Mouse (Mus musculus) embryonic facial prominence, embryonic 11.5 days (tissue): Measurements from ENCODE around the gene Serpinb6c. TPM values are rescaled to one million over a fixed set of nuclear protein-coding genes. Genes with fewer than 3 reads are reported as not detected.

ENCODE experiments used
- ATAC-seq: fragments of 200-750 bp; cut with Nextera tagmentation; replicated peaks from 2 replicates; pipeline ENCODE4 v1.8.0; 2017; ENCODE audit warnings: low read depth; ENCODE audit not compliant: insufficient number of reproducible peaks, low FRiP score, low TSS enrichment
- DNase-seq: peaks from one replicate; pipeline ENCODE4 v3.0.0-alpha.2; 2015; ENCODE audit warnings: low spot score
- H3K27ac ChIP-seq: fragments of 300-500 bp; sonication (generic); replicated peaks from 2 replicates; pipeline ENCODE4 v1.5.1; 2014; ENCODE audit warnings: mild to moderate bottlenecking, low read depth, low read length, control low read depth
- H3K27me3 ChIP-seq: fragments of 300-500 bp; sonication (generic); 2 replicates; pipeline ENCODE4 v1.6.1; 2014; ENCODE audit warnings: mild to moderate bottlenecking, low read length, moderate library complexity, mixed read lengths; ENCODE audit not compliant: control insufficient read depth, insufficient read depth
- H3K36me3 ChIP-seq: fragments of 300-500 bp; sonication (generic); replicated peaks from 2 replicates; pipeline ENCODE4 v1.6.1; 2014; ENCODE audit warnings: low read depth, mild to moderate bottlenecking, low read length, moderate library complexity, mixed read lengths; ENCODE audit not compliant: control insufficient read depth, insufficient read depth
- H3K4me1 ChIP-seq: fragments of 300-500 bp; sonication (generic); 2 replicates; pipeline ENCODE4 v1.6.1; 2014; ENCODE audit warnings: low read length, mixed read lengths; ENCODE audit not compliant: control insufficient read depth, insufficient read depth
- H3K4me2 ChIP-seq: fragments of 300-500 bp; sonication (generic); 2 replicates; pipeline ENCODE4 v1.6.1; 2014; ENCODE audit warnings: low read depth, mild to moderate bottlenecking, control low read depth, low read length, moderate library complexity
- H3K4me3 ChIP-seq: fragments of 300-500 bp; sonication (generic); 2 replicates; pipeline ENCODE4 v1.5.1; 2014; ENCODE audit warnings: low read depth, low read length, control low read depth
- H3K9ac ChIP-seq: fragments of 300-500 bp; sonication (generic); replicated peaks from 2 replicates; pipeline ENCODE4 v1.6.1; 2014; ENCODE audit warnings: mild to moderate bottlenecking, control low read depth, low read length
- H3K9me3 ChIP-seq: fragments of 300-500 bp; sonication (generic); replicated peaks from 2 replicates; pipeline ENCODE4 v1.6.1; 2016; ENCODE audit warnings: mild to moderate bottlenecking, low read length, inconsistent platforms, mixed read lengths; ENCODE audit not compliant: control insufficient read depth
- WGBS: fragments of 180-500 bp; shearing (Covaris S2); extraction: QIAGEN DNeasy Blood & Tissue Kit; methylation state at CpG from one replicate; pipeline ENCODE4 v1.1.7; 2014; 5-methylcytosine and 5-hydroxymethylcytosine counted together
- polyA plus RNA-seq: library from polyadenylated mRNA; unstranded; fragments of >200 nt; fragmentation: Nextera tagmentation; extraction: Ambion mirVana; gene quantifications from 2 replicates; pipeline ENCODE4 v1.2.1, GENCODE M21; 2014

The Serpinb6c gene
- polyA plus RNA-seq, 1 experiment from 2014 or later, result not detected

GRCm38 (mm10) chr13:33937151-33937550 is 31.6 kb upstream of the Serpinb6c start:
- Histone ChIP-seq H3K4me1 (no peaks in the 10 kb centered on the region), H3K27me3 (no peaks in the 10 kb centered on the region), H3K9me3 (no peaks in the 10 kb centered on the region), H3K4me2 (no peak overlapping the region), H3K36me3 (no peaks in the 10 kb centered on the region), H3K9ac (no peak overlapping the region), H3K4me3 (no peak overlapping the region), H3K27ac (no peak overlapping the region)
- WGBS, result 92% methylated on average over 5 of the region's 5 CpGs
- no peak for DNase-seq
- ATAC-seq, result no peak

- Histone ChIP-seq H3K4me3 (peak overlapping the region; percentile 59), H3K27me3 (no peaks in the 10 kb centered on the region), H3K27ac (no peak overlapping the region), H3K9me3 (no peaks in the 10 kb centered on the region), H3K36me3 (no peaks in the 10 kb centered on the region), H3K9ac (peak overlapping the region; percentile 80), H3K4me2 (peak overlapping the region; percentile 90), H3K4me1 (no peaks in the 10 kb centered on the region)
- 0% methylated on average over 36 of the region's 44 CpGs for WGBS
- ATAC-seq (peak; percentile 86), DNase-seq (peak; percentile 66)
Measured at GRCm38 (mm10) chr13:33935465-33936181, 30.1 kb upstream of the Serpinb6c start.

GRCm38 (mm10) chr13:33934743-33935142 is 29.2 kb upstream of the Serpinb6c start:
- no peaks in the 10 kb centered on the region for H3K27me3 ChIP-seq
- H3K9me3 ChIP-seq, result no peaks in the 10 kb centered on the region
- ATAC-seq (no peak), DNase-seq (peak; percentile 2)
- no peak overlapping the region for H3K4me2 ChIP-seq
- no peaks in the 10 kb centered on the region for H3K36me3 ChIP-seq
- no peak overlapping the region for H3K4me3 ChIP-seq
- H3K9ac ChIP-seq, result no peak overlapping the region
- no peak overlapping the region for H3K27ac ChIP-seq
- no peaks in the 10 kb centered on the region for H3K4me1 ChIP-seq
- WGBS, result 66% methylated on average over 6 of the region's 6 CpGs

GRCm38 (mm10) chr13:33930912-33931311 is 25.4 kb upstream of the Serpinb6c start:
- no peak for DNase-seq
- no peaks in the 10 kb centered on the region for H3K9me3 ChIP-seq
- no peaks in the 10 kb centered on the region for H3K4me1 ChIP-seq
- H3K27me3 ChIP-seq, result no peaks in the 10 kb centered on the region
- no peak overlapping the region for H3K9ac ChIP-seq
- WGBS, result 86% methylated on average over 3 of the region's 3 CpGs
- H3K4me3 ChIP-seq, result no peak overlapping the region
- no peak for ATAC-seq
- H3K36me3 ChIP-seq, result no peaks in the 10 kb centered on the region
- no peak overlapping the region for H3K4me2 ChIP-seq
- no peak overlapping the region for H3K27ac ChIP-seq

- H3K27me3 ChIP-seq, result no peaks in the 10 kb centered on the region
- ATAC-seq, result no peak
- no peak overlapping the region for H3K9ac ChIP-seq
- H3K4me3 ChIP-seq, result no peak overlapping the region
- H3K4me2 ChIP-seq, result no peak overlapping the region
- DNase-seq, result no peak
- H3K4me1 ChIP-seq, result no peaks in the 10 kb centered on the region
- no peak overlapping the region for H3K27ac ChIP-seq
- no peaks in the 10 kb centered on the region for H3K9me3 ChIP-seq
- no peaks in the 10 kb centered on the region for H3K36me3 ChIP-seq
- 77% methylated on average over 2 of the region's 2 CpGs for WGBS
Measured at GRCm38 (mm10) chr13:33930281-33930680, 24.8 kb upstream of the Serpinb6c start.

GRCm38 (mm10) chr13:33921699-33922098 is 16.2 kb upstream of the Serpinb6c start:
- no peaks in the 10 kb centered on the region for H3K9me3 ChIP-seq
- H3K4me1 ChIP-seq, result no peaks in the 10 kb centered on the region
- H3K4me3 ChIP-seq, result no peak overlapping the region
- H3K36me3 ChIP-seq, result no peaks in the 10 kb centered on the region
- no peak overlapping the region for H3K27ac ChIP-seq
- ATAC-seq, result no peak
- H3K9ac ChIP-seq, result no peak overlapping the region
- no peaks in the 10 kb centered on the region for H3K27me3 ChIP-seq
- 87% methylated on average over 5 of the region's 5 CpGs for WGBS
- DNase-seq, result no peak
- H3K4me2 ChIP-seq, result no peak overlapping the region

GRCm38 (mm10) chr13:33921041-33921440 is 15.5 kb upstream of the Serpinb6c start:
- no peak for DNase-seq
- Histone ChIP-seq H3K4me2 (no peak overlapping the region), H3K9me3 (no peaks in the 10 kb centered on the region), H3K27ac (no peak overlapping the region), H3K36me3 (no peaks in the 10 kb centered on the region), H3K4me3 (no peak overlapping the region), H3K27me3 (no peaks in the 10 kb centered on the region), H3K4me1 (no peaks in the 10 kb centered on the region), H3K9ac (no peak overlapping the region)
- ATAC-seq, result no peak
- 92% methylated on average over 6 of the region's 6 CpGs for WGBS

- Histone ChIP-seq H3K4me2 (no peak overlapping the region), H3K27ac (no peak overlapping the region), H3K27me3 (no peaks in the 10 kb centered on the region), H3K9me3 (no peaks in the 10 kb centered on the region), H3K9ac (no peak overlapping the region), H3K4me1 (no peaks in the 10 kb centered on the region), H3K36me3 (no peaks in the 10 kb centered on the region), H3K4me3 (no peak overlapping the region)
- no peak for DNase-seq
- no peak for ATAC-seq
- WGBS, result 68% methylated on average over 3 of the region's 3 CpGs
Measured at GRCm38 (mm10) chr13:33906821-33907220, 1.3 kb upstream of the Serpinb6c start.
